Mouse (Mus musculus) fat pad, adult 2 months (tissue): ENCODE results near the gene Fgfr1op.
"Not testable (repeated sequence)": the region's sequence is repeated elsewhere in the genome, so short reads cannot be mapped to it uniquely, and the experiment has no call there.

Experiments used
- DNase-seq: peaks from one replicate; pipeline ENCODE4 v3.0.0-alpha.2; 2011; ENCODE audit warnings: low read depth, low spot score; ENCODE audit errors: extremely low read depth

The Fgfr1op gene

GRCm38 (mm10) chr17:8164701-8165607 is at the start of gene Fgfr1op:
TSS of gene Fgfr1op (plus strand) at chr17:8165501.
- not testable (repeated sequence) for DNase-seq

DNA sequence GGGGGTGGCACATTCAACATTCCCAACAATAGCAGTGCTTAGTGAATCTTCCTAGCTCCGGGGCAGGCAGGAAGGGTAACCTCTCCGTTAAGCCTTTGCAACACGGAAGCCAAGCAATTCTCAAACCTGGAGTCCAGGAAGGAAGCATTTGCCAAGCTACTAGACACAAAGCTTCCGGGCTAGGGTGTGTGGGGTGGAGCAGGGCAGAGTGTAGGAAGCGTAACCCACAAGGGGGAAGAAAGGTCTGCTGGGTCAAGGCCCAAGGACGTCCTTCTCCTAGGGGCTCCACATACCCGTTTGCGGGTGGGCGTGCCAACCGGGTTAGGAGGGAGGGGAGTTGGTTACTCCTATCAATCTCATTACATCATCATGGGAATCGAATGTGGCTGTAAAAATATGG is 48.9 kb upstream of the Fgfr1op start:
- peak; percentile 0 for DNase-seq

GRCm38 (mm10) chr17:8116928-8117327 is 48.4 kb upstream of the Fgfr1op start:
- DNase-seq = not testable (repeated sequence)

DNA sequence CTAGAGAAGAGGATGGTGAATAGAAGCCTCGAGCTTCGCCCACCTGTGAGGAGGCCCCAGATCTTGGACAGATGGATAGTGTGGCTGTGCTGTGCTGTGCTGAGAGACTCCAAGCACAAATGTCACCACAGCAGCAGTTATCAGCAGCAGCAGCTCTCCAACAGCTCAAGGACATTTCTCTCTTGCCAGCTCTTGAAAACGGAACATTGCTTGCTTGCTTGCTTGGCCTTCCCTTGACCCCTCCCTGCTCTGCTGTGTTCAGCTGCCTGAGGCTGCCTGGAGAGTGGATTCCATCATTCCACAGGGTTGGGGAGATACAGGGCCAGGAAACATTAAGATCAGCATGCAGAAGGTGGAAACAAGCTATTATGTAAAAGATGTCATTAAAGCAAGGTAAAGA is 42.3 kb upstream of the Fgfr1op start:
- DNase-seq = not testable (repeated sequence)

DNA sequence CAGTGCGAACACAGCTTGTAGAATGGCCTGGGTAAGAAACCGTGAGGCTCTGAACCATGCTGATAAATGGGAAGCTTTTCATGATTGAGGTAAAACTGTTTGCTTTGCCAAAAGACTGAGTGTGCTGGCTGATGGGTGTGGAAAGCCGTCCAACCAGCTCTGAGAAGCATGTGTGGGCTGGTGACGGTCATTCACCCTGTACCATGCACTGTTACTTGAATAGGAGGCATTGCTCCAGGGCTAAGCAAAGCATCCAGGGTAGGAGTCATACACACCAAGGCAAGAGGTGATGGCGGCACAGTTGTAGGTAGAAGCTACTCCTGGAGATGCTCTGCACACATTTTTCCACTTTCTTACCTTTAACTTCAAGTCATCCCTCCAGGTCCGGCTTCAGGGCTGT is 40.7 kb upstream of the Fgfr1op start:
- DNase-seq = not testable (repeated sequence)

GRCm38 (mm10) chr17:8128326-8128993 is 36.8 kb upstream of the Fgfr1op start:
- DNase-seq = not testable (repeated sequence)

- not testable (repeated sequence) for DNase-seq
These were observed 35.7 kb upstream of the Fgfr1op start for GRCm38 (mm10) chr17:8129578-8129977.

DNA sequence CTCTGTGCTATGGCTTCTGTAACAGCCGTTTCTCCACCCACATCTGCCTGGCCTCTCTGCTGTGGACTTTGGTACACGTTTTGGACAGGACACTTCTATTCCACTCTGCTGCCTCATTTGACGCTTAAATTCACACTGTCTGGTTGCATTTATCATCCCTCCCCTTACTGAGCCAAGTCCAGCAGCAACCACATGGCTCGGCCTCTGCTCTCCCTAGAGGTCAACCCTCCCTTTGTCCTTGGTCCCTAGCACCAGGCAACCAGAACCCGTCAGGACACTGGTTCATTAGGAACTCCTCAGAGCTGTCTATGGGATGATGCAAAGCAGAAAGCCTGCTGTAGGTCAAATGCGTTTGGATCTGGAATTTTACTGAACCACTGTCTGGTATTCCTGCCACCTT is 34.5 kb upstream of the Fgfr1op start:
- not testable (repeated sequence) for DNase-seq

GRCm38 (mm10) chr17:8138116-8138515 is 27.2 kb upstream of the Fgfr1op start:
- DNase-seq = not testable (repeated sequence)

DNA sequence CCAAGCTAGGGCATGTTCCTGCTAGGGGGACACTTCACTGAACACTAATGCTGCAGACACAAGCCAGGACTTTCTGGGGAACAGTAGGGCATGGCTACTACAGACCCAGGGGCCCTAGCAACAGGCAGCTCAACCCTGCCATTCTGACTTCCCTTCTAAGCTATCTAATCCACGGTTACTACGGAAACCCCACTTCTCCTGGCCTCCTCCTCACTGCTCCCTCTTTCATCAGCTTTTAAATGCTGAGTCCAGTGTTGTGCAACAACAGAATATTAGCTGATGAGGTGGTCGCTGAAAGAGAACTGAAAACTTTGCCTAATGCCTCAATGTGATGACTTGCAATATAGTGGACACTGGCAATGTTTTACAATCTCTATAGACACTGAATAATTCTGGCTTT is 25.1 kb upstream of the Fgfr1op start:
- not testable (repeated sequence) for DNase-seq

GRCm38 (mm10) chr17:8143802-8144673 is 21.3 kb upstream of the Fgfr1op start:
- not testable (repeated sequence) for DNase-seq

GRCm38 (mm10) chr17:8146931-8147330 is 18.4 kb upstream of the Fgfr1op start:
- not testable (repeated sequence) for DNase-seq

GRCm38 (mm10) chr17:8147439-8148316 is 17.6 kb upstream of the Fgfr1op start, which contains the start of the genes Gm49673 and Rnaset2a:
TSS of gene Gm49673 (minus strand) at chr17:8147788.
TSS of gene Rnaset2a (minus strand) at chr17:8148097.
- not testable (repeated sequence) for DNase-seq

DNA sequence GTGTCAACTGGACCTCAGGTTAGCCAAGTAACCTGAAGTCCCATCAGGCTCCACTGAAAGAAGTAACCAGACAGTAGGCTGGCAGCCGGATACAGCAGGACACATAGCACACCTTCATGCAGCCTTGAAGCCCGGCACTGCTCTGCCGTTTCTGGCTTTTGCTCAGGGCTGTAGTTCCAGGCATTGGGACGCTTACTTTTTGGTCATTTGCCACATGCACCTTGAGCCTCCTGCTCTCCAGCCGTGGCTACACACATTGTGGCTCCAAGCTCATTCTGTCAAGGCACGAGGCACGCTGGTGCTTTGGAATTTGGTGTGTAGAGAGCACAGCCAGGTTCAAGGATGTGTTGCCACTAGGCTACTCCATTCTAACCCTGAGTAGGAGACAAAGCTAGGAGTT is 10.3 kb upstream of the Fgfr1op start:
- not testable (repeated sequence) for DNase-seq

DNA sequence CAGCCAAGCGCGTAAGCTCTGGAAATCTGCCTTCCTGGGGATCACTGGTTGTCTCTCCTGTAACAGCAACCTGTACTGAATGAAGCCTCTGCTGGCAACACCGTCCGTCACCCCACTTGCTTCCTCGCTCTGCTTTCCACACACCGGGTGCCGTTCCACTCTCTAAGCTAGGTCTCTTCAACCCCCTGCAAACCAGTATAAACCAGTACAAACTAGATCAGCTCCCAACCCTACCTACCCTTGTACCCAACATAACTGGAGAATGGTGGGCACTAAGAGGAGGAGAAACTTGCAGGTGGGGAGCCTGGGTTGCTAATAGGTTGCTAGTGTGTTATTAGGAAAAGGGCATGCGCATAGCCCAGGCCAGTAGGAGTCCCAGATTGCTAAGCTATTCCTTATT is 9.3 kb upstream of the Fgfr1op start:
- DNase-seq = not testable (repeated sequence)

DNA sequence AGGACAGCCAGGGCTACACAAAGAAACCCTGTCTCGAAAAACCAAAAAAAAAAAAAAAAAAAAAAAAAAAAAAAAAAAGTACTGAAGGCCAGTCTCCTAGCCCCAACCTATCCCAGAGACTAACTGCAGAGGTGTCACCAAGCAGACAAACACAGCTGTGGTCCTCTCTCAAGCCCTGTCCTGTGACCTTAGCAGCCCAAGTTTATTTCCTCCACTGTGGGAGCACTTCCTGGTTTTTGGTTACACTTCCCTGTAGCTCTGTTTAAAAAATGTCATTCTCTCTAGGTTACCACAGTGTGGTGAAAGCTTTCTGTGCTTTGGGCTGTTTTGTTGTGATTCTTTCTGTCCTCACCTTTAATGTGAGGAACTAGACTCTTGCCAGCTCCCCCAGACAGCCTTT is 6.7 kb upstream of the Fgfr1op start:
- DNase-seq = not testable (repeated sequence)

- not testable (repeated sequence) for DNase-seq
These were observed 4.3 kb upstream of the Fgfr1op start for GRCm38 (mm10) chr17:8160969-8161368.

DNA sequence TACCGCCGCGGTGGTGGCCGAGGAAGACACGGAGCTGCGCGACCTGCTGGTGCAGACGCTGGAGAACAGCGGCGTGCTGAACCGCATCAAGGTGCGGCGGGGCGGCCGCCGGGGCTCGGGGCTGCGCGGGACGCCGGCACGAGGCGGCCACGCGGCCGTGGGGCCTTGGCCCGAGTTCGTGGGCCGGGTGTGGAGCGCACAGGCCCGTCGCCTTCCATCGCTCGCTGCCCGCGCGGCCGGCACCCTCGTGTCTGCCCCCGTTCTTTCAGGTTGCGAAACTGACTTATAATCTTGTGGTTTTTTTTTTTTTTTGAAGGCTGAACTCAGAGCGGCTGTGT is 276 bp downstream of the Fgfr1op start:
- not testable (repeated sequence) for DNase-seq

DNA sequence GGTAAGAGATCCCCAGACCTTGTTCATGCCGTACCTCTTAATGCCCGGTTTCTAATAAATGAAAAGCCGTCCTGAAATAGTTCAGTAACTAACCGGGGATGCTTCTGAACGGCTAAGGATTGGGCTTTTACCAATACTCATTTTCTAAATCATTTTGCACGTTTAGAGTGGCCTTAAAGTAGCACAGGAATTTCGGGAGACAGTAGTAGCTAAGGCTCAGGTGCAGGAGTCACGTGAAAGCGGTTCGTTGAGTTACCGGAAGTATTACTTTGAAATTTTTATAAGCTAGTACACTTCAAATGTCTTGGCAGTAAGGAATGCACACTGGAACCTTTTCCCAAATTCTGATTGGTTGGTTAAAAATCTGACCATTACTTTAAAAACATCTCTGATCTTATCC is 676 bp downstream of the Fgfr1op start:
- DNase-seq = not testable (repeated sequence)

- not testable (repeated sequence) for DNase-seq
These were observed 1.2 kb downstream of the Fgfr1op start for GRCm38 (mm10) chr17:8166454-8166853.
